Mouse (Mus musculus): ENCODE measurements around the gene Atoh1.

GRCm38 (mm10) chr6:64731126-64731525 lies 2.2 kb downstream of the Atoh1 start:
- no peak for TF ChIP-seq CTCF (IDR thresholded peaks at IDR 0.05; ENCODE audit: control insufficient read depth, insufficient read depth, low read length)
- no peak for TF ChIP-seq POLR2A (IDR thresholded peaks at IDR 0.05; ENCODE audit: borderline replicate concordance, control insufficient read depth, low read depth, low read length)

All from bone marrow, adult 2 months (tissue).